Mouse (Mus musculus): ENCODE data around the gene Fam129c. TPM values are rescaled to one million over a fixed set of nuclear protein-coding genes. Genes with fewer than 3 reads are reported as not detected.

The Fam129c gene
- total RNA-seq, 2 experiments from 2014 or later, result 2.7 to 4.3 TPM

GRCm38 (mm10) chr8:71572847-71573633 lies 24.4 kb upstream of the Fam129c start:
- DNase-seq (ENCODE audit: extremely low spot score in 1 of 2, low spot score in 1 of 2), result peak; percentile 63 to 75

GRCm38 (mm10) chr8:71574426-71574825 lies 23.0 kb upstream of the Fam129c start:
- DNase-seq (ENCODE audit: extremely low spot score in 1 of 2, low spot score in 1 of 2), result no peak

- no peak for DNase-seq (ENCODE audit: extremely low spot score in 1 of 2, low spot score in 1 of 2)
Observed at GRCm38 (mm10) chr8:71575020-71575419, 22.4 kb upstream of the Fam129c start.

GRCm38 (mm10) chr8:71577856-71578387 lies 19.5 kb upstream of the Fam129c start:
- DNase-seq (ENCODE audit: extremely low spot score in 1 of 2, low spot score in 1 of 2), result no peak

DNA sequence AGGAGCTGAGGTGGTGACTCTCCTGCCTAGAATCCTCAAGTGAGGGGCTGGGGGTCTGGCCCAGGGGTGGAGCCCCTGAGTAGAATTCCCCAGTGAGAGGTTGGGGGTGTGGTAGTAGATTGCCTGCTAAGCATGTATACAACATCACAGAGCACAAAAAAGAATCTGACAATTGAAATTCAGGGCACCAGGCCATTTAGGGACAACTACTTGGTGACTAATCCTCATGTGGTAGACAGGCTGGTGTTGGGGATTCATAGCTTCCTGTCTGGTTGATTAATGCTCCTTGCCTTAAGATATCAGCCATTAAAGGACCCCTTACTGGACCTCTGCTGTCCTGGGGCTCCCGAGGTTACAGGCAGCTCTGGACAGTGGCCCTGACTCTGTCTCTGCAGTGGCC lies 18.4 kb upstream of the Fam129c start:
- DNase-seq (ENCODE audit: extremely low spot score in 1 of 2, low spot score in 1 of 2), result no peak

DNA sequence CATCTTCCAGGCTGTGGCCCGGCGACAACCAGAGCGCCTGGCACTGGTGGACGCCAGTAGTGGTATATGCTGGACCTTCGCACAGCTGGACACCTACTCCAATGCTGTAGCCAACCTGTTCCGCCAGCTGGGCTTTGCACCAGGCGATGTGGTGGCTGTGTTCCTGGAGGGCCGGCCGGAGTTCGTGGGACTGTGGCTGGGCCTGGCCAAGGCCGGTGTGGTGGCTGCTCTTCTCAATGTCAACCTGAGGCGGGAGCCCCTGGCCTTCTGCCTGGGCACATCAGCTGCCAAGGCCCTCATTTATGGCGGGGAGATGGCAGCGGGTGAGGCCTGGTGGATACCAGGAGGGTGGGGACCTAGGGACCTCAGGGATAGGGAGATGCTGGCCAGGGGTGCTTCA lies 18.0 kb upstream of the Fam129c start:
- no peak for DNase-seq (ENCODE audit: extremely low spot score in 1 of 2, low spot score in 1 of 2)

DNA sequence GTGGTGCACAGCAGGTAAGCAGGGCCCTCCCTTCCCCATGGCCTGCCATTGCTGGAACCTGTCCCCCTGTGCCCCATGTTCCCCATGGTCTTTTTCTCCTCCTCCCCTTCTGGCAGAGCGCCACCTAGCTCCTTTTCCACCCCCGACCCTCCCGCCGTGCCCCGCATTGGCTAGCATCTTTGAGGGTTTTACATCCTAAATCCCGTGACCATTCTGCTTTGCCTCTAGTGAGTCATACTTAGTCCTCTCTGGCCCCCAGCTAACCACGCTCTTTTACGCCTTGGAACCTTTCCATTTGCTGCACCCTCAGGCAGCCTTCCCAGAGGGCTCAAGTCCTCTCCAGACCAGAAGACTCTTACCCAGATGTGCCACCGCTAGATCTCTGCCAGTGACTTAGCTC lies 17.2 kb upstream of the Fam129c start:
- DNase-seq (ENCODE audit: extremely low spot score in 1 of 2, low spot score in 1 of 2), result no peak

DNA sequence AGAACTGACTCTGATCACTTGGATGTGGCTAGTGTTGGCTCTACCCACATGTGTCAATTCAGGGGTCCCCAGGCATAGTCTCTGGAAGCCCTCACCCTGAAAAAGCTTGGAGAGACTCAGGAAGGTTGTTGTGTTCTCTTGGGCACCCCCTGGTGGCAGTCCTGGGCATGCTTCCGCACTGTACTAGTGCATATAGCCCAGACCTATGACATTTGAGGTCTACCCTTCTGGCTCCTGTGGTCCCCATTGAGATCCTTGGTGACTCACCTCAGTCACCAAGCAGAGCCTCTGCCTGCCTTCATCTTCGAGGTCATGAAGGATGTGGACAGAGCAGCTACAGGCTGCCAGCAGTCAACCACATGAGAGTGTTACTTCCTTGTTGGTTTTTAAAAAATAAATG lies 10.6 kb upstream of the Fam129c start:
- DNase-seq (ENCODE audit: extremely low spot score in 1 of 2, low spot score in 1 of 2), result peak in 1 of 2 experiments; percentile 59

DNA sequence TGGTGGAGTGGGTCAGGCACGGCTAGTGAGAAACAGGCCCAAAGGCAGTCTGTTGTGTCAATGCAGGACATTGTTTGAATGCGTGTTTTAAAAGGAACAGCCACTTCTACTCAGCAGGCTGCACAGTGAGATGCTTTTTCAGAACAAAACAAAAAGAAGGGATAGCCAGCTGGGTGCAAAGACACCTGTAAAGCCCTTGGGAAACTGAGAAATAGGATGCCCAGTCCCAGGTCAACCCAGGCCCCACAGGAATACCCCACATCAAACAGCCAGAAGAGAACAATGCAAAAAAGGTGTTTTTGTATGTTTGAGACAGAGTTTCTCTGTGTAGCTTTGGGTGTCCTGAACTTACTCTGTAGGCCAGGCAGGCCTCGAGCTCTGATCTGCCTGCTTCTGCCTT lies 8.7 kb upstream of the Fam129c start:
- DNase-seq (ENCODE audit: extremely low spot score in 1 of 2, low spot score in 1 of 2), result no peak

DNA sequence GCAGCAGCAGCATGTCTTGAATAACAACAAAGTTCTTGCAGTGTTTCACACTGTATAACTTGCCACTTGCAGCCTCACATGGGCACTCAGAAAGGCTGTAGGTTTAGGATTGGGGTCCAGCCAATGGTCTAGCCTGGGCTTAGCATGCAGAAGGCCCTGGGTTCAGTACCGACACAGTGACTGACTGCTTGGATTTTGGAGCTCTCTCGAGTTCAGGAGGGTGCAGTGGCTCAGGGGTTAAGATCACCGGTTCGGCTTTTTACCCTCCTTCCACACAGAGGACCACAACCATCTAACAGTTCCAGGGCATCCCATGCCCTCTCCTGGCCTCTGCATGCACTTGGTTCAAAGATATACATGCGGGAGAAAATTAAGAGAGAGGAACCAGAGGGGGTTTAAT lies 6.4 kb upstream of the Fam129c start:
- DNase-seq (ENCODE audit: extremely low spot score in 1 of 2, low spot score in 1 of 2), result no peak

DNA sequence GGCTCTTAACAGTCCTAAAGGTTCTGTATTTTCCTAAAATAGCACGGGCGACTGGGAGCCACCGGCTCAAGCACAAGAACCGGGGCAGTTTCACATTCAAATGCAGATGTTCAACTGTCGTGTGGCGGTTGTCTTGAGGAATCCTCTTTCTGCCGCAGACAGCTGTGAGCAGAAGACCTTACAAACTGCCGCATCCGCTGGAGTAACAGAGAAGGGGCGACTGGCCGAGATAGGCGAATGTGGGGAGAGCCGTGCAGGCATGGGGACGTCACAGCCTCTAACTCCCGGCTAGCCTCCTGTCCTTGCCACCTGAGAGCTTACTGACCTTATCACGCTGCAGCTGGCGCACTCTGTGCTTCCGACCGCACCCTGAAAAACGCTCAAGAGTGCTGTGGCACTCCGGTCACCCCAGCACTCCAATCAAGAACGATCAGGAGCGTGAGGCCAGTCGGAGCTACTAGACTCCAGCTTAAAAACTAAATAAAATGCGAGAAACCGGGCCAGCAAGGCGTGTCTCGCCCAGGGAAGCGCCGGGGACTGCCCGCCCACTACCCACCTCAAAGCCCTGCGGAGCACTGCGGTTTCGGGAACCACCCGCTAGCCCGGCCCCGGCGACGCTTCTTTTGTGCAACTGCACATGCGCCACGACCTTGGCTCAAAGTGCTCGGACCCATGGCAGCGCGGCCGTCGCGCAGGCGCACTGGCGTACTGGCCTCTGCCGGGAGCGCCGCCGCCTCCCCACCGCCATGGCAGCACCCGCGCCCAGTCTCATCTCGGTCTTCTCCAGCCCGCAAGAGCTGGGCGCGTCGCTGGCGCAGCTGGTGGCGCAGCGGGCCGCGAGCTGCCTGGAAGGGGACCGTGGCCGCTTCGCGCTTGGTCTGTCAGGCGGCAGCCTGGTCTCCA lies 5.7 kb upstream of the Fam129c start, which contains the start of gene Pgls:
Gene Pgls, plus strand, starts transcription at position 706 of the 903 bp plus-strand sequence.
- peak; percentile 92 to 96 for DNase-seq (ENCODE audit: extremely low spot score in 1 of 2, low spot score in 1 of 2)

DNA sequence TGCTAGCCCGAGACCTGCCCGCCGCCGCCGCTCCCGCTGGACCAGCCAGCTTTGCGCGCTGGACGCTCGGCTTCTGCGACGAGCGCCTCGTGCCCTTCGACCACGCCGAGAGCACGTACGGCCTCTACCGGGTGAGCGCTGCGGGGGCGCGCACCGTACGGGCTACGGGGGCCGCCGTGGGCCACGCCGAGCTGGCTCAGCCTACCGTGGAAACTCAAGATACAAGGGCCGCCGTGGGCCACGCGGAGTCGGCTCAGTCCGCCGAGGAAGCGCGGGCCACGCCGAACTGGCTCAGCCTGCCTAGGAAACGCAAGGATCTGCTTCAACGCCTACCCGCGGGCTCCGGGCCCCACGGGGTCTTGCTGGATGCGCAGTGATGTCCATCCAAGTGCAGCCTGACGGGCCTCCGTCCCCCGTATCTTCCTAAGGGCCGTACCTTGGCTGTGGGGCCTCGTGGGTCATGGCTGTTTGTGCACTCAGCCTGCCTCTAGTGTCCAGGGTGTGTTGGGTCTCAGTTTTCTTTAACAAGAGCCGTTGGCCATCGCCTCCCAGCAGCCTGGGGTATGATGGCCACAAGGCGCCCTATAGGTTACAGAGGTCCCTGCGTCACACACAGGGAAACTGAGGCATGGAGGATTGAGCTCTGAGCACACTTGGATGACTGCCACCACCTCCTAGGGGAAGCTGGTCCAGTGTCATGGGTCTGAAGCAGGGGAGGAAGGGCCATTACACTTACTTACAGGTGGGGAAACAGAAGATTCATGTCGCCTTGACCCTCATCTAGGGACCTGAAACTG lies 4.9 kb upstream of the Fam129c start:
- peak; percentile 72 to 91 for DNase-seq (ENCODE audit: extremely low spot score in 1 of 2, low spot score in 1 of 2)

DNA sequence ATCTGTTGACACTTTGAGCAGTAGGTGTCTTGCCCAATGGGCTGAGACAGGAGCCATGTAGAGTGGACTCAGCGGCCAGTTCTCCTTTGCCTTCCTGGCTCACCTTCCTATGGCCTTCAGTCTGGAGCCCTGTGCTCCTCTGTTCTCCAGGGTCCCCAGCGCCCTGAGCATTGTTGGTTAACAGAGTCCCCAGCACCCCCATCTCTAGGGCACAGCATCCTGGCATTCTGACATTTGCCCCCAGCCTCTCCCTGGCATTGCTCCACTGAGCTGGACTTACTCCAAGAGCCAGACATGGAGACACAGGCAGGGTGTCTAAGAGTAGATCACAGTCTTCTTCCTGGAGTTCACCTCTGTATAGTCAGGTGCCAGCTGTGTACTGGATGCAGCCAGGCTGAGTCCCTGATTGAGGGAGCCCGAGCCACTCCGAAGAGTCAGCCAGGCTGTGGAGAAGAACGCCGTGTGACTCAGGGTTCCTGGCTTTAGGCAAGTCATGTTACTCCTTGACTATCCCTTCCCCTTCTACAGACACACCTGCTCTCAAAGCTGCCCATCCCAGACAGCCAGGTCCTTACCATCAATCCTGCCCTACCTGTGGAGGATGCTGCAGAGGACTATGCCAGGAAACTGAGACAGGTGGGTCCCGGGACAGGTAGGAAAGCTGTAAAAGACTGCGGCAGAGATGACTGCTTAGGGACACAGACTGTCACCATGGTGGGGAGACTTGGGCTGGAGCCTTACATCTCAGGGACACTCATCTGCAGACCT lies 3.7 kb upstream of the Fam129c start:
- DNase-seq (ENCODE audit: extremely low spot score in 1 of 2, low spot score in 1 of 2), result no peak

- no peak for DNase-seq (ENCODE audit: extremely low spot score in 1 of 2, low spot score in 1 of 2)
Observed at GRCm38 (mm10) chr8:71594324-71594722, 3.1 kb upstream of the Fam129c start.

DNA sequence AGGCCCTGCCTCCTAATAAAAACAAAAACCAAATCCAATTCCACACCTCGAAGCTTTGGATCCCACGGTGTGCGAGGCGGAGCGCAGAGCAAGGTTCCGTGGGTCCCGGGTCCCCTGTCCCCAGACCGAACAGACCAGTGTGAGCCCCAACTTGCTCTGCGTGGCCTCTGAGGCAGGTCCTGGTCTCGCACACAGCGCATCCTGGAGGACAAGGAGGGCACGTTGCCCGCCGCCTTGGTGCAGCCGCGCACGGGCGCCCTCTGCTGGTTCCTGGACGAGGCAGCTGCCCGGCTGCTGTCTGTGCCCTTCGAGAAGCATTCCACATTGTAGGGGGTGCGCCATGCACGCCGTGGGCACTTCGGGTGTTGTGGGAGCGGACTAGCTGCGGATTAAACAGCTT lies 1.6 kb upstream of the Fam129c start:
- peak; percentile 89 to 96 for DNase-seq (ENCODE audit: extremely low spot score in 1 of 2, low spot score in 1 of 2)

GRCm38 (mm10) chr8:71596384-71596783 lies 1.1 kb upstream of the Fam129c start:
- DNase-seq (ENCODE audit: extremely low spot score in 1 of 2, low spot score in 1 of 2), result no peak

GRCm38 (mm10) chr8:71596798-71597197 lies 650 bp upstream of the Fam129c start:
- DNase-seq (ENCODE audit: extremely low spot score in 1 of 2, low spot score in 1 of 2), result no peak

GRCm38 (mm10) chr8:71598375-71598774 lies 927 bp downstream of the Fam129c start:
- no peak for DNase-seq (ENCODE audit: extremely low spot score in 1 of 2, low spot score in 1 of 2)

- no peak for DNase-seq (ENCODE audit: extremely low spot score in 1 of 2, low spot score in 1 of 2)
Observed at GRCm38 (mm10) chr8:71598841-71599240, 1.4 kb downstream of the Fam129c start.

Data from layer of hippocampus, postnatal 25 days (tissue).